In genomic region chr1:121249081-121249480, GRCm38 (mm10) we compare ENCODE assay signal across 12 mouse cellular contexts.
DNase-seq lines count a peak whose midpoint lies in the region; ATAC-seq lines count a peak whose summit lies in the region.
"Had no signal": no experiment of that assay in that cellular context is flagged by ENCODE, and none has a peak within 500 bp of the region (broad histone marks: within the 10 kb centered on the region; RNA-seq: fewer than 3 reads in every experiment).

No protein-coding gene starts in this region.

- H3K27me3 ChIP-seq in hindbrain, embryonic 11.5 days (ENCODE audit: control insufficient read depth, insufficient read depth, low read length), result no peaks in the 10 kb centered on the region
- H3K27me3 ChIP-seq in hindbrain, embryonic 16.5 days (replicated peaks; ENCODE audit: control insufficient read depth, insufficient read depth, low read length), result no peaks in the 10 kb centered on the region
- H3K27me3 ChIP-seq in midbrain, embryonic 14.5 days (ENCODE audit: control insufficient read depth, insufficient read depth, low read length), result no peaks in the 10 kb centered on the region
- H3K27me3 ChIP-seq in midbrain, embryonic 16.5 days (ENCODE audit: control insufficient read depth, insufficient read depth, low read depth, low read length), result no peaks in the 10 kb centered on the region

- no peaks in the 10 kb centered on the region for H3K4me1 ChIP-seq in hindbrain, embryonic 11.5 days (replicated peaks; ENCODE audit: control insufficient read depth, insufficient read depth, low read length)
- no peaks in the 10 kb centered on the region for H3K4me1 ChIP-seq in hindbrain, embryonic 16.5 days (ENCODE audit: control insufficient read depth, insufficient read depth, low read depth, low read length)
- H3K4me1 ChIP-seq in midbrain, embryonic 14.5 days (ENCODE audit: control insufficient read depth, insufficient read depth, low read length), result no peaks in the 10 kb centered on the region
- H3K4me1 ChIP-seq in midbrain, embryonic 16.5 days (ENCODE audit: control insufficient read depth, insufficient read depth, low read length), result no peaks in the 10 kb centered on the region
- H3K4me1 ChIP-seq: limb, embryonic 10.5 days had no signal

- H3K9ac ChIP-seq in hindbrain, embryonic 11.5 days (ENCODE audit: low read depth, low read length), result no peak overlapping the region
- H3K9ac ChIP-seq in hindbrain, embryonic 16.5 days (ENCODE audit: low read depth, low read length), result no peak overlapping the region
- H3K9ac ChIP-seq in midbrain, embryonic 14.5 days (replicated peaks; ENCODE audit: low read length), result no peak overlapping the region
- H3K9ac ChIP-seq in midbrain, embryonic 16.5 days (ENCODE audit: low read depth, low read length), result no peak overlapping the region

- 57% methylated on average over 1 of the region's 1 CpGs for WGBS in hindbrain, embryonic 11.5 days
- WGBS in hindbrain, embryonic 16.5 days, result 67% methylated on average over 1 of the region's 1 CpGs
- 84% methylated on average over 1 of the region's 1 CpGs for WGBS in midbrain, embryonic 14.5 days
- 54% methylated on average over 1 of the region's 1 CpGs for WGBS in midbrain, embryonic 16.5 days

- ATAC-seq in hindbrain, embryonic 11.5 days (ENCODE audit: low FRiP score), result no peak
- no peak for ATAC-seq in hindbrain, embryonic 16.5 days
- ATAC-seq in midbrain, embryonic 14.5 days (ENCODE audit: low FRiP score, low TSS enrichment), result no peak
- no peak for ATAC-seq in midbrain, embryonic 16.5 days
- ATAC-seq: activated CD4-positive, CD25-positive, alpha-beta regulatory T cell, adult 4 months had no signal

- no peak overlapping the region for H3K4me3 ChIP-seq in hindbrain, embryonic 11.5 days (ENCODE audit: low read depth, low read length)
- H3K4me3 ChIP-seq in hindbrain, embryonic 16.5 days (ENCODE audit: low read length), result no peak overlapping the region
- H3K4me3 ChIP-seq in midbrain, embryonic 14.5 days (replicated peaks; ENCODE audit: low read depth, low read length), result no peak overlapping the region
- H3K4me3 ChIP-seq in midbrain, embryonic 16.5 days (ENCODE audit: low read depth, low read length), result no peak overlapping the region
- H3K4me3 ChIP-seq: limb, embryonic 10.5 days had no signal

- H3K4me2 ChIP-seq in hindbrain, embryonic 11.5 days (replicated peaks; ENCODE audit: low read depth, low read length), result no peak overlapping the region
- H3K4me2 ChIP-seq in hindbrain, embryonic 16.5 days (ENCODE audit: low read length), result no peak overlapping the region
- H3K4me2 ChIP-seq in midbrain, embryonic 14.5 days (ENCODE audit: low read length), result no peak overlapping the region
- no peak overlapping the region for H3K4me2 ChIP-seq in midbrain, embryonic 16.5 days (ENCODE audit: low read length)

- DNase-seq in hindbrain, embryonic 11.5 days (ENCODE audit: low spot score), result peak; percentile 12
- peak; percentile 21 for DNase-seq in midbrain, embryonic 14.5 days
- DNase-seq in brain, adult 2 months (ENCODE audit: low read depth, low spot score), result peak; percentile 10
- DNase-seq in retina, postnatal 1 day, result peak; percentile 25
- DNase-seq in right cerebral cortex, postnatal 14 days, result no peak
- no peak for DNase-seq in Muller cell, postnatal 12 days (ENCODE audit: inconsistent ontology term)
- DNase-seq: cerebellum, postnatal 25 days; kidney, adult 11 months had no signal

- H3K27ac ChIP-seq in hindbrain, embryonic 11.5 days (ENCODE audit: low read depth, low read length), result no peak overlapping the region
- H3K27ac ChIP-seq in hindbrain, embryonic 16.5 days (ENCODE audit: low read depth, low read length), result no peak overlapping the region
- H3K27ac ChIP-seq in midbrain, embryonic 14.5 days (replicated peaks; ENCODE audit: low read depth, low read length), result no peak overlapping the region
- no peak overlapping the region for H3K27ac ChIP-seq in midbrain, embryonic 16.5 days (ENCODE audit: low read length)
- H3K27ac ChIP-seq: limb, embryonic 10.5 days had no signal

- no peaks in the 10 kb centered on the region for H3K9me3 ChIP-seq in hindbrain, embryonic 11.5 days (ENCODE audit: control insufficient read depth, low read length)
- H3K9me3 ChIP-seq in hindbrain, embryonic 16.5 days (ENCODE audit: control insufficient read depth, low read length), result no peaks in the 10 kb centered on the region
- no peaks in the 10 kb centered on the region for H3K9me3 ChIP-seq in midbrain, embryonic 14.5 days (ENCODE audit: control insufficient read depth, low read length)
- H3K9me3 ChIP-seq in midbrain, embryonic 16.5 days (replicated peaks; ENCODE audit: control insufficient read depth, low read length, poor library complexity, severe bottlenecking), result no peaks in the 10 kb centered on the region; the same call in 1 of the 2 replicates
- H3K9me3 ChIP-seq: limb, embryonic 10.5 days had no signal

- H3K36me3 ChIP-seq in hindbrain, embryonic 11.5 days (ENCODE audit: control insufficient read depth, insufficient read depth, low read length), result no peaks in the 10 kb centered on the region
- H3K36me3 ChIP-seq in hindbrain, embryonic 16.5 days (ENCODE audit: control insufficient read depth, insufficient read depth, low read length), result no peaks in the 10 kb centered on the region
- H3K36me3 ChIP-seq in midbrain, embryonic 14.5 days (ENCODE audit: control insufficient read depth, insufficient read depth, low read length), result no peaks in the 10 kb centered on the region
- H3K36me3 ChIP-seq in midbrain, embryonic 16.5 days (ENCODE audit: control insufficient read depth, insufficient read depth, low read length), result no peaks in the 10 kb centered on the region
- H3K36me3 ChIP-seq: limb, embryonic 10.5 days had no signal

Comparison
In these comparisons a context has a peak if more than half of its experiments do, and no peak if none do; other contexts are left out.
1. DNase-seq: peak in hindbrain, embryonic 11.5 days (single experiment), midbrain, embryonic 14.5 days (single experiment), brain, adult 2 months (single experiment) and retina, postnatal 1 day (single experiment); none in right cerebral cortex, postnatal 14 days (single experiment) and Muller cell, postnatal 12 days (single experiment).